Mouse (Mus musculus) lung, postnatal 10 days (tissue): ENCODE measurements around the gene Wfdc10.

Source experiments
- DNase-seq: peaks from one replicate; pipeline ENCODE4 v3.0.0; 2021

The Wfdc10 gene

GRCm38 (mm10) chr2:164655858-164656257 is at the start of gene Wfdc10:
Gene Wfdc10, plus strand, starts transcription at chr2:164656046.
- DNase-seq = peak; percentile 72

- DNase-seq = no peak
Observed at GRCm38 (mm10) chr2:164608781-164609180, 47.1 kb upstream of the Wfdc10 start.

GRCm38 (mm10) chr2:164613471-164613870 is 42.4 kb upstream of the Wfdc10 start, which contains the start of the genes Wfdc6b and Wfdc8:
Gene Wfdc6b, plus strand, starts transcription at chr2:164613522.
Gene Wfdc8, minus strand, starts transcription at chr2:164613626.
- peak; percentile 81 for DNase-seq

GRCm38 (mm10) chr2:164615386-164615785 is 40.5 kb upstream of the Wfdc10 start:
- no peak for DNase-seq

- peak; percentile 25 for DNase-seq
Observed at GRCm38 (mm10) chr2:164619050-164619449, 36.8 kb upstream of the Wfdc10 start.

- no peak for DNase-seq
Observed at GRCm38 (mm10) chr2:164621775-164622174, 34.1 kb upstream of the Wfdc10 start.

GRCm38 (mm10) chr2:164635266-164635665 is 20.6 kb upstream of the Wfdc10 start:
- DNase-seq = no peak

GRCm38 (mm10) chr2:164638696-164639095 is 17.1 kb upstream of the Wfdc10 start, which contains the start of gene Wfdc16:
Gene Wfdc16, minus strand, starts transcription at chr2:164638796.
- DNase-seq = no peak

- no peak for DNase-seq
Observed at GRCm38 (mm10) chr2:164641129-164641528, 14.7 kb upstream of the Wfdc10 start.

- peak; percentile 24 for DNase-seq
Observed at GRCm38 (mm10) chr2:164641881-164642673, 13.8 kb upstream of the Wfdc10 start.

GRCm38 (mm10) chr2:164656483-164656882 is 637 bp downstream of the Wfdc10 start, which contains the start of gene Wfdc9:
Gene Wfdc9, minus strand, starts transcription at chr2:164656583.
- DNase-seq = no peak

GRCm38 (mm10) chr2:164664851-164665250 is 9.0 kb downstream of the Wfdc10 start:
- DNase-seq = no peak

- no peak for DNase-seq
Observed at GRCm38 (mm10) chr2:164670261-164670660, 14.4 kb downstream of the Wfdc10 start.

- DNase-seq = no peak
Observed at GRCm38 (mm10) chr2:164670938-164671337, 15.1 kb downstream of the Wfdc10 start.

GRCm38 (mm10) chr2:164673987-164674386 is 18.1 kb downstream of the Wfdc10 start, which contains the start of gene Wfdc11:
Gene Wfdc11, minus strand, starts transcription at chr2:164674087.
- DNase-seq = no peak

GRCm38 (mm10) chr2:164676103-164676502 is 20.3 kb downstream of the Wfdc10 start:
- no peak for DNase-seq

GRCm38 (mm10) chr2:164676916-164677685 is 21.3 kb downstream of the Wfdc10 start:
- DNase-seq = peak; percentile 22

- DNase-seq = peak; percentile 87
Observed at GRCm38 (mm10) chr2:164678848-164679625, 23.2 kb downstream of the Wfdc10 start.

GRCm38 (mm10) chr2:164679906-164680305 is 24.1 kb downstream of the Wfdc10 start:
- peak; percentile 63 for DNase-seq

GRCm38 (mm10) chr2:164684807-164685206 is 29.0 kb downstream of the Wfdc10 start, which contains the start of gene Wfdc13:
Gene Wfdc13, plus strand, starts transcription at chr2:164685107.
- DNase-seq = no peak

GRCm38 (mm10) chr2:164698201-164698600 is 42.4 kb downstream of the Wfdc10 start, which contains the start of gene Spint4:
Gene Spint4, plus strand, starts transcription at chr2:164698501.
- no peak for DNase-seq

GRCm38 (mm10) chr2:164700959-164701358 is 45.1 kb downstream of the Wfdc10 start:
- no peak for DNase-seq

- DNase-seq = no peak
Observed at GRCm38 (mm10) chr2:164701761-164702160, 45.9 kb downstream of the Wfdc10 start.
